Mouse (Mus musculus) kidney, postnatal 14 days (tissue): ENCODE measurements around the gene Cacng2.
"Not testable (repeated sequence)": the region's sequence is repeated elsewhere in the genome, so short reads cannot be mapped to it uniquely, and the experiment has no call there.

Source experiments
- DNase-seq: peaks from one replicate; pipeline ENCODE4 v3.0.0; 2022; ENCODE audit warnings: mixed read lengths

The Cacng2 gene

GRCm38 (mm10) chr15:78081384-78081783, 38.4 kb downstream of the Cacng2 start:
- DNase-seq: no peak

- no peak for DNase-seq
Observed at GRCm38 (mm10) chr15:78080326-78080725, 39.5 kb downstream of the Cacng2 start.

- DNase-seq: no peak
Observed at GRCm38 (mm10) chr15:78078776-78079628, 40.8 kb downstream of the Cacng2 start.

GRCm38 (mm10) chr15:78078206-78078605, 41.6 kb downstream of the Cacng2 start:
- no peak for DNase-seq

GRCm38 (mm10) chr15:78075921-78076320, 43.9 kb downstream of the Cacng2 start:
- DNase-seq: no peak

GRCm38 (mm10) chr15:78073109-78073508, 46.7 kb downstream of the Cacng2 start:
- DNase-seq: no peak

- DNase-seq: peak; percentile 70
Observed at GRCm38 (mm10) chr15:78066475-78066874, 53.4 kb downstream of the Cacng2 start.

GRCm38 (mm10) chr15:78065541-78065940, 54.3 kb downstream of the Cacng2 start:
- no peak for DNase-seq

GRCm38 (mm10) chr15:78064340-78064739, 55.5 kb downstream of the Cacng2 start:
- no peak for DNase-seq

- DNase-seq: no peak
Observed at GRCm38 (mm10) chr15:78062467-78062866, 57.4 kb downstream of the Cacng2 start.

GRCm38 (mm10) chr15:78056930-78057329, 62.9 kb downstream of the Cacng2 start:
- no peak for DNase-seq

GRCm38 (mm10) chr15:78050682-78051081, 69.1 kb downstream of the Cacng2 start:
- no peak for DNase-seq

- no peak for DNase-seq
Observed at GRCm38 (mm10) chr15:78049933-78050332, 69.9 kb downstream of the Cacng2 start.

- DNase-seq: no peak
Observed at GRCm38 (mm10) chr15:78045842-78046241, 74.0 kb downstream of the Cacng2 start.

GRCm38 (mm10) chr15:78045314-78045713, 74.5 kb downstream of the Cacng2 start:
- DNase-seq: no peak

- DNase-seq: no peak
Observed at GRCm38 (mm10) chr15:78044826-78045225, 75.0 kb downstream of the Cacng2 start.

GRCm38 (mm10) chr15:78042706-78043105, 77.1 kb downstream of the Cacng2 start:
- DNase-seq: no peak

- DNase-seq: no peak
Observed at GRCm38 (mm10) chr15:78037626-78038025, 82.2 kb downstream of the Cacng2 start.

GRCm38 (mm10) chr15:78036586-78036985, 83.2 kb downstream of the Cacng2 start:
- no peak for DNase-seq

- DNase-seq: no peak
Observed at GRCm38 (mm10) chr15:78029938-78030337, 89.9 kb downstream of the Cacng2 start.

GRCm38 (mm10) chr15:78026521-78026920, 93.3 kb downstream of the Cacng2 start:
- no peak for DNase-seq

- DNase-seq: no peak
Observed at GRCm38 (mm10) chr15:78024211-78024610, 95.6 kb downstream of the Cacng2 start.

- no peak for DNase-seq
Observed at GRCm38 (mm10) chr15:78014046-78014445, 105.8 kb downstream of the Cacng2 start.

GRCm38 (mm10) chr15:78008206-78008605, 111.6 kb downstream of the Cacng2 start:
- DNase-seq: not testable (repeated sequence)

- DNase-seq: peak; percentile 20
Observed at GRCm38 (mm10) chr15:78003929-78004328, 115.9 kb downstream of the Cacng2 start.
